Mouse (Mus musculus): ENCODE results near the gene Ttll3. TPM values are rescaled to one million over a fixed set of nuclear protein-coding genes. Genes with fewer than 3 reads are reported as not detected.

The Ttll3 gene
- total RNA-seq, 2 experiments from 2014 or later = 13.1 to 20.7 TPM

GRCm38 (mm10) chr6:113377496-113378385 lies 11.3 kb upstream of the Ttll3 start, which contains the start of the genes Tada3 and Arpc4:
Gene Tada3, minus strand, starts transcription at chr6:113377883.
Gene Arpc4, plus strand, starts transcription at chr6:113378115.
- peak; percentile 88 to 93 for DNase-seq (ENCODE audit: extremely low spot score in 1 of 2, low spot score in 1 of 2)

- no peak for DNase-seq (ENCODE audit: extremely low spot score in 1 of 2, low spot score in 1 of 2)
Observed at GRCm38 (mm10) chr6:113379246-113379645, 9.8 kb upstream of the Ttll3 start.

- no peak for DNase-seq (ENCODE audit: extremely low spot score in 1 of 2, low spot score in 1 of 2)
Observed at GRCm38 (mm10) chr6:113380480-113380879, 8.6 kb upstream of the Ttll3 start.

GRCm38 (mm10) chr6:113384351-113384927 lies 4.6 kb upstream of the Ttll3 start:
- DNase-seq (ENCODE audit: extremely low spot score in 1 of 2, low spot score in 1 of 2) = no peak

- DNase-seq (ENCODE audit: extremely low spot score in 1 of 2, low spot score in 1 of 2) = no peak
Observed at GRCm38 (mm10) chr6:113385160-113385714, 3.8 kb upstream of the Ttll3 start.

GRCm38 (mm10) chr6:113386025-113386424 lies 3.0 kb upstream of the Ttll3 start:
- DNase-seq (ENCODE audit: extremely low spot score in 1 of 2, low spot score in 1 of 2) = no peak

GRCm38 (mm10) chr6:113390715-113391114 lies 1.7 kb downstream of the Ttll3 start:
- no peak for DNase-seq (ENCODE audit: extremely low spot score in 1 of 2, low spot score in 1 of 2)

- no peak for DNase-seq (ENCODE audit: extremely low spot score in 1 of 2, low spot score in 1 of 2)
Observed at GRCm38 (mm10) chr6:113392015-113392386, 2.9 kb downstream of the Ttll3 start.

GRCm38 (mm10) chr6:113392387-113393071 lies 3.5 kb downstream of the Ttll3 start:
- DNase-seq (ENCODE audit: extremely low spot score in 1 of 2, low spot score in 1 of 2) = peak; percentile 47 to 62

- no peak for DNase-seq (ENCODE audit: extremely low spot score in 1 of 2, low spot score in 1 of 2)
Observed at GRCm38 (mm10) chr6:113393951-113394350, 4.9 kb downstream of the Ttll3 start.

GRCm38 (mm10) chr6:113394811-113395210 lies 5.8 kb downstream of the Ttll3 start:
- DNase-seq (ENCODE audit: extremely low spot score in 1 of 2, low spot score in 1 of 2) = no peak

- DNase-seq (ENCODE audit: extremely low spot score in 1 of 2, low spot score in 1 of 2) = no peak
Observed at GRCm38 (mm10) chr6:113395501-113395900, 6.4 kb downstream of the Ttll3 start.

- no peak for DNase-seq (ENCODE audit: extremely low spot score in 1 of 2, low spot score in 1 of 2)
Observed at GRCm38 (mm10) chr6:113396270-113397030, 7.4 kb downstream of the Ttll3 start.

- DNase-seq (ENCODE audit: extremely low spot score in 1 of 2, low spot score in 1 of 2) = peak; percentile 41 to 42
Observed at GRCm38 (mm10) chr6:113402094-113402493, 13.0 kb downstream of the Ttll3 start.

- no peak for DNase-seq (ENCODE audit: extremely low spot score in 1 of 2, low spot score in 1 of 2)
Observed at GRCm38 (mm10) chr6:113404649-113405448, 15.8 kb downstream of the Ttll3 start.

- no peak for DNase-seq (ENCODE audit: extremely low spot score in 1 of 2, low spot score in 1 of 2)
Observed at GRCm38 (mm10) chr6:113405483-113405882, 16.4 kb downstream of the Ttll3 start.

GRCm38 (mm10) chr6:113406683-113407082 lies 17.6 kb downstream of the Ttll3 start:
- no peak for DNase-seq (ENCODE audit: extremely low spot score in 1 of 2, low spot score in 1 of 2)

GRCm38 (mm10) chr6:113410001-113410400 lies 20.9 kb downstream of the Ttll3 start:
- no peak for DNase-seq (ENCODE audit: extremely low spot score in 1 of 2, low spot score in 1 of 2)

- no peak for DNase-seq (ENCODE audit: extremely low spot score in 1 of 2, low spot score in 1 of 2)
Observed at GRCm38 (mm10) chr6:113416416-113416815, 27.4 kb downstream of the Ttll3 start.

Data from layer of hippocampus, postnatal 25 days (tissue).